Mouse (Mus musculus) natural killer cell, adult 2 months (primary cell): ENCODE results near the gene Gm20388.

Experiments
- DNase-seq, 2 experiments: peaks; one replicate each; pipeline ENCODE4 v3.0.0; 2022; ENCODE audit warnings: low spot score in 2 of 2

Gene Gm20388

DNA sequence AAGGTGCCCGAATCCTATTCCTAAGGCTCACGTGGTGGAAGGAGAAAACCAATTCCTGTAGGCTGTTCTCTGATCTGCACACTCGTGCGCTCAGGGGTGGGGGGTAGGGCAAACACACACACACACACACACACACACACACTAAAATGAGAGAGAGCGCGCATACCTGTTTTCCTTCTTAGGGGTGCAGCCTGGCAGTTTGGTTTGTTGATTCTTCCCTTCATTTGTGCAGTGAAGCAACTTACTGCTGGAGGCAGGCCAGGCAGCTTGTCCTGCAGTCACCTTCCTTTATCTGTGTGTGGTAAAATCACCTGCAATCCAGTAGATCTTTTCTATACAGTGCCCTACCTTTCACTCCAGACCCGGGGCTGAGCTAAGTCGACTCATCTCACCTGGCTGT is 3846.3 kb downstream of the Gm20388 start:
- DNase-seq = no peak

DNA sequence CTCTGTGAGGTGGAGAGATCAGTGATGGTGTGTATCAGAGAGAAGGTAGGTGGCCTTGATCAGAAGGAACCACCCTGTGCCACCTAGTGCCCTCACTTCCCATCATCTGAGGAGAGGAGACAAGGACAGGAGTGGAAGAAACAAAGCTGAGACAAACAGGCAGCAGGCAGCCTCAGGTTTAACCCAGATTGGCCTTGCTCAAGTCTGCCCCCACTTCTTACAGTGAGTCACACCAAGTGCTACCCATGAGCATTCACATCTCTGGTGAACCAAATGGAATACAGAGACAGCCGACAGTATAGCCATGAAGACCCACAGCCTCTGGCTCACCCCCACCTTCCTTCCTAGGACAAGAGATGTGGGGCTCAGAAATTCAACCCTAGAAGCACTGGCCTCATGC is 3848.3 kb downstream of the Gm20388 start:
- DNase-seq = no peak

DNA sequence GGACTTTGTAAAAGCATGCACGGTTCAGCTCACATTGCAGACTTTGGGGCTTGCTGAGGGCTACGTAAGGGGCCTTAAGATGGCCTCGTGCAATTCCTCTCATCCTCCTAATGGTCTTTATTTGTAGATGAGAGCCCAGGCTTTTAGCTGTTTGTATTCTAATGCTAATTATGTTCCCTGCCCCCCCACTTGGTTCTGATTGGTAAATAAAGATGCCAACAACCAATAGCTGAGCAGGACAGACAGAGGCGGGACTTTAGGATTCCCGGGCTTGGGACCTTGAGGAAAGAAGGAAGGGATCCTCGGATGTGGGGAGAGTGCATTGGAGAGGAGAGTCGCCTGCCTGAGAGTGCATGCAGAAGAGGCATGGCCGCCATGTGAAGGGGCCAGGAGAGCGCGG is 3849.3 kb downstream of the Gm20388 start:
- no peak for DNase-seq

DNA sequence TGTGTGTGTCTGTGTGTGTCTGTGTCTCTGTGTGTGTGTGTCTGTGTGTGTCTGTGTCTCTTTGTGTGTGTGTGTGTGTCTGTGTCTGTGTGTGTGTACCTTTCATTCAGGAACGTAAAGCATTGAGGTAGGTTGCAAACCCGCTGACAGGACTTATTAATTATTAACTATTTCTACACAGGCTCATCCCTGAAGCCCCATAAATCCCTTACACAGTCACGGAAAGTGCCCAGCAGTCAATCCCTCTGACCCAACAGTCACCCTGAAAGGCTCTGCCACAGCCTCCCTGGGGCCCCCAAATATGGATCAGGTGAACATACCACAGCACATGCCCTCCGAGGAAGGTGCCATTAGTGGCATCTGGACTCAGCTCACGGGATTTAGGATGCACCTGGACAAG is 3849.9 kb downstream of the Gm20388 start:
- no peak for DNase-seq

DNA sequence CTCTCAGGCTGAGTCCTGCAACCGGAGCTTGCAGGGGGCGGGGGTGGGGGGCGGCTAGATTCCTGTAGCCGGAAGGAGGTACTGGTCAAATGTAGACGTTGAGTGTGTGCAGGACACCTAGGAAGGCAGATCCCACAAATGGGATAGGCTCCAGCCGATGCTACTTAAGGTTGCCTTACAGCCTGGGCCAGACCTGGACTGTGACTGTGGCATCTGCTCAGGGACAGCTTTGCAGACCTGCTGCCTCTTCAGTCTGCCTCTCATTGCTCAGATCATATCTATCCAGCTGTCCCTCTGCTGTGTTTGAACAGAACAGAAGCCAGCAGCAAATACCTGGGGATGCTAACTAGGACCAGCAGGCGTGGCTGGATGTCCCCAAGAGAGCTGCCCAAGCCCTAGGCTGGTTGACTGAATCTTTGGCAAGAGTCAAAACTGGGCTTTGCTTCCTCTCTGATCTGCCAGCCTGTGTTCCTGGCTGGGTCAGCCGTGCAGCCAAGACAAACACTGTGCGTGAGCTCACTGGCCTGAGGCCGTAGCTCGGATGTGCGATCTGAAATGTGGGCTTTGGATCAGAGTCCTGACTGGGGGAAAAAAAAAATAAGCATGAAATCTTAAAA is 3850.7 kb downstream of the Gm20388 start:
- no peak for DNase-seq

DNA sequence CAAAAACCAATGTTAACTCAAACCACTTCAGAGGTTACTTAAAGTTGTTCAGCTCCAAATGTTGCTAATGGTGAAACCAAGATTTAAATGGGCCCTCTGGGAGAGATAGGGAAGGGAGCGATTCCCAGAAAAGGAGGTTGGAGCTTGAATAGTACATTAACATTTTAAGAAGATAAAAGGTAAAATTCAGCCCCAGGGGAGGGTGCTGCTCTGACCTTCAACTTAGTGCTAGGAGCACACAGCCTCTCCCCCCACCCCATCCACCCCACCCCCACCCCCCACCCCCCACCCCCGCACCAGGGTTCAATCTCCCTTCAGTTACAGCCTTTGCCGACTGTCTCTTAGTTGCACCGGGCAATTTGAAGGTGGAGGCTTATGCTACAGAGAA is 3851.2 kb downstream of the Gm20388 start:
- no peak for DNase-seq

DNA sequence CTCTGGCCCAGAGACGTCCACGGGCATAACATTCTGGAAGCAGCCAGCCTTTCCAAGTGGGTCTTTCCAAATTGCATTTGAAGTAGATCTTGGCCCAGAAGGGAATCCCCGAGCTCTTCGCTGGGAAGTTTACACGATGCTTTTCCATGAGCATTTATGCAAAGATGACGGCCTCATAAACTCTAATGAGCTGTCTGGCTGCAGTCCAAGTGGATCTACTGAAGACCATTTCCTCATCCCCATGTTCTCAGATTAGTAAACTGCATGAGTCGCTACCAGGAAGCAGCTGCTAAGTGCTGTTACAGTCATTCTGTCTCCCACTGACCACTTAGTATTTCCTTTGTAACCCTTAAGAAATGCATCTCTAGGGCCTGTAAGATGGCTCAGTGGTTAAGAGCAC is 3852.7 kb downstream of the Gm20388 start:
- DNase-seq = no peak

DNA sequence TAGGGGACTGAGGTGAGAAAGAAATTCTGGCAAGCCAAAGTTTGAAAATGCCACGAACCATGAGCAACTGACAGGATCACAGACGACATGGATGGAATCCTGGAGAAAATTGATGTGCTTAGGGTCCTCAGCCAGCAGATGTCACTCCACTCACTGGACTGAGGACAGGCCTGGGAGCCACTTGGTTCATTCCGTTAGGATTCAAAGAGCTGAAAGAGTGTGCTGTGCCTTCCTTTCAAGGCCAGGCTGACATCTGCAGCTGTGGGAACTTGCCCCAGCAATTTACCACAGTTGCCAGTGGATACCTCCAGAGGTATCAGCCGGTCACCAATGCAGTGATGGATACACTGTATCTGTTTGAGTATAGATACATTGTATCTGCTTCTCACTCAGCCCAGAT is 3854.0 kb downstream of the Gm20388 start:
- DNase-seq = no peak

DNA sequence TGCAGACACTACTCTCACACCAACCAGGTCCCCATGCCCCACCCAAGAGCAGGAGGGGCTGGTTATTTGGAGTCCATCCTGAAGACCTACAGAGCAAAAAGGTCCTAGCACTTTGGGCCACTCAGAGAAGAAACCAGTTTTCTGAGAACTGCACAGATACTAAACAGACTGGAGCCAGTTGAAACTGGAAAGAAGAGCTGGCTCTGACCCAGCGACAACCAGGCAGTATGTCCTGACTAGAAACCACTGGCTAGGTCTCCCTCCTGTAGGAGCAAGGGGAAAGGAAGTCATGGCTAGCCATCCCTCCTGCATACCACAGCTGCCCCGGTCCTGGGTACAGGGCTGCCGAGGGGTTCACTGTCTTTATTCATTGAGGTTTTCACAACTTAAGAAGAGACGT is 3855.9 kb downstream of the Gm20388 start:
- DNase-seq = no peak

DNA sequence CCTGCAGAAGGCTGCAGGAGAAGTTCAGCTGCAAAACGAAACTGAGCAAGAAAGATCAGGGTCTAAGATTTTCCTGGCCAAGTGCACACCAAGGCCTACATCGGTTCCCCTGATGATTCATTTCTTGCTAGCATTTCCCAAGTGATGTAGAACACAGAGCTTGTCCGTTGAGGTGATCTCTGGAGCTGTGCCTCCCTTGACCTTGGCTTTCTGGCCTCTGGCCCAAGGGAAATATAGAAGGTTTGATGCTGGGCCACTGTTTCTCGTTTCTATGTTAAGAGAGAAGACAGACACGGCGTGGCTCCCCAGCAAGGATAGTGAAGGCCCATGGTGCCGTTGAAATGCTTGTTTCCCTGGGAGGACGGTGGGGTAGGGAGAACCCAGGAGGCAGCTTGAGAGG is 3857.2 kb downstream of the Gm20388 start:
- no peak for DNase-seq

DNA sequence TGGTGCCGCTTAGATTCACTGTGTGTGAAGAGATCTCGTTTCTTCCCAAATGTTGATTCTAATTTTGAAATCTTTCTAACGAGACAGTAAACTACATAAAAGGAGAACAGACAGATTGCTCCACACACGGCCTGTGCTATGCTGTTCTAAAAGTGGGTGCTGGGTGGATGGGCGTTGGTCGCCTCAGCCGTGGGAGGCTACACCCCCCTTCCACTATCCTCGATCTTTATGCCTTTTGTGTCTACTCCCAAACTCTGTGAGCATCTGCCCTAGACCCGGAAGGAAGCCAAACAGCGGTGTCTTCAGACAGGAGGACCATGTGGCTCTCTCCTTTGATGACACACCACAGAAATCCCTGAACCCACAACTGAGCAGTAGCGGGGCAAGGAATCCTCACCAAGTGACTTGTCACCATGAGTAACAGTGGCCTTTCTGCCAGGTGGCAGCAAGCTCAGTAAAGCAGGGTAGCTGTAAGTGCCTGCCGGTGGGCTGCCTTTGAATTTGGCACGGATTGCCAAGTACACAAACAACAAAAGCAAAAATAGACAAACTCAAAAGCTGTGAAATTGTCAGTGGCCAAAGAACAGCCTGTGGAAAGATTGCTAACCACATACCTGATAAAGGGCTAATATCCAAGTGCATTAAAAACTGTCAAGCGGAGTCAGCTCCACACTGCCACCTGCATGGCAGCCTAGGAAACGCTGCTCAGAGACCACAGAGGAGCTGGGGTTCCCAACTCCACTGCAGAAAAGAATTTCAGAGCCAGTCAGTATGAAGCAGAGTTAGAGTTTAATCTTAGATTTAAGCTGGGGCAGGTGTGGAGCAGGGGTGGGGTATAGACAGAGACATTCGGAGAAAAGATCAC is 3858.1 kb downstream of the Gm20388 start:
- no peak for DNase-seq

DNA sequence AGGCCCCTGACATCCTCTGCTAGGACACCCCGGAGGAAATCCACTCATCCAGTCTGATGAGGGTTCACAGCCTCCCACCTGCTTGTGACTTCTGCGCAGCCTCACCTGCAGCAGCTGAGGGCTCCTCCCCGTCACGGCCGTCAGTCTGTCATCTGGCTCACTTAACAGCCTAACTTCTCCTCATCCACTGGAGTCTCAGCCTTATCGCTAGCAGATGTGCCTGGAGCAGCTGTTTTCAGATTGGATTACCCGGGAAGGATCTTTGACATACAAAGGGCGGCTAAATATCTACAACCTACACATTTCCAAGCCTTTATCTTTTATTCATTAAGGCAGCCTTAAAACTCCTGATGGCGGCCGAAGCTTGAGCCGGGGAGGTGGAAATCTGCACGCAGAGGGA is 3862.8 kb downstream of the Gm20388 start:
- DNase-seq = no peak

DNA sequence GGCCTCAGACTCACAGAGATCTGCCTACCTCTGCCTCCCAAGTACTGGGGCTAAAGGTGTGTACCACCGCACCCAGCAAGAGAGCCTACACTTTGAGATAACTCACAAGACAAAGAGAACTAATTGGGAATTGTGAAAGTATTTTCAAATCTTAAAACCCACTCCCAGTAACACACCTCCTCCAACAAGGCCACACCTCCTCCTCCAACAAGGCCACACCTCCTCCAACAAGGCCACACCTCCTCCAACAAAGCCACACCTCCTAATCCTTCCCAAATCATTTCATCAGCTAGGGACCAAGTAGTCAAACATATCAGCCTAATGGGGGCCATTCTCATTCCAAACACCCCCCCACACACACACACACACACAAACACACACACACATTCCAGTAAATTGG is 3863.8 kb downstream of the Gm20388 start:
- DNase-seq = no peak

DNA sequence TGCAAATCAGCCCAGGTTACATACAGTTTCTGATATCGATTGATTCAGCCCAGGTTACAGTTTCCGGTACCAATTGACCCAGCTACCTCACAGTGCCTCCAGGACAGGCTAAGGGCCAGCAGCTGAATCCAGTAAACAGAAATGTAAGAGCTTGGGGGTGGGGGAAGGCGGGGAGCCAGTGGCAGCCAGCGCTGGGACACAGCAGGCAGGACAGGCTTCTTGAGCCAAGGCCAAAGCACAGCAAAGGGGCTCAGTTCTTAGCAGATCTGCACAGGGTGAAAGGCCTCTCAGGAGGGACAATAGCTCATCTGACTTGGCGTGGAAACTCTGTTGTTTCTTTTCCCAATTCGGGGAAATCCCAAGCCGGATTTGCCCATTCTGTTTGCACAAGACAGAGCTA is 3866.7 kb downstream of the Gm20388 start:
- no peak for DNase-seq

DNA sequence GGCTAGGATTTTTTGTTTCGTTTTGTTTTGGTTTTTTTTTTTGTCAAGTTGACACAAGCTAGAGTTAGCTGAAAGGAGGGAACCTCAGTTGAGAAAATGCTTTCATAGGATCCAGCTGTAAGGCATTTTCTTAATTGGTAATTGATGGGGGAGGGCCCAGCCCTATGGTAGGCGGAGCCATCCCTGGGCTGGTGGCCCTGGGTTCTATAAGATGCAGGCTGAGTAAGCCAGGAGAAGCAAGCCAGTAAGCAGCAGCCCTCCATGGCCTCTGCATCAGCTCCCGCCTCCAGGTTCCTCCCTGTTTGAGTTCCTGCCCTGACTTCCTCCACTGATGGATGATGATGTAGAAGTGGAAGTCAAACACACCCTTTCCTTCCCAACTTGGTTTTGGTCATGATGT is 3869.8 kb downstream of the Gm20388 start:
- DNase-seq = no peak

DNA sequence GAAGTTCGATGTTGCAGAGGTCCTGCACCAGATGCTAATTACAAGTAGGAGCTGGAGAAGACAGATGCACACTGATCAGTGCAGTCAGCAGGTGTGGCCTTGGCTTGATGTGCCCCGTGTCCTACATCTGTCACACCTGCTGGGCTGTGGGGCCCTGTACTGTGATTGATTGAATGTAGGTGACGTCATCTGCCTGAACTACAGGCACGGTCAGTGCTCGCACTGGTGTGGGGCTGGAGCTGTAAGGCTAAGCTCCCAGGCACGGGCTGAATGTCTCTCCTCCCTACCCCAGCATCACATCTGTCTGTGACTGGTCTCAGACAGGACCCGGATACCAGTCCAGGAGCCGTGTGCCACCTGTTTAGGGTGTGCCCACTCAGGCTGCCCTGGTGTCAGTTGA is 3870.6 kb downstream of the Gm20388 start:
- no peak for DNase-seq

DNA sequence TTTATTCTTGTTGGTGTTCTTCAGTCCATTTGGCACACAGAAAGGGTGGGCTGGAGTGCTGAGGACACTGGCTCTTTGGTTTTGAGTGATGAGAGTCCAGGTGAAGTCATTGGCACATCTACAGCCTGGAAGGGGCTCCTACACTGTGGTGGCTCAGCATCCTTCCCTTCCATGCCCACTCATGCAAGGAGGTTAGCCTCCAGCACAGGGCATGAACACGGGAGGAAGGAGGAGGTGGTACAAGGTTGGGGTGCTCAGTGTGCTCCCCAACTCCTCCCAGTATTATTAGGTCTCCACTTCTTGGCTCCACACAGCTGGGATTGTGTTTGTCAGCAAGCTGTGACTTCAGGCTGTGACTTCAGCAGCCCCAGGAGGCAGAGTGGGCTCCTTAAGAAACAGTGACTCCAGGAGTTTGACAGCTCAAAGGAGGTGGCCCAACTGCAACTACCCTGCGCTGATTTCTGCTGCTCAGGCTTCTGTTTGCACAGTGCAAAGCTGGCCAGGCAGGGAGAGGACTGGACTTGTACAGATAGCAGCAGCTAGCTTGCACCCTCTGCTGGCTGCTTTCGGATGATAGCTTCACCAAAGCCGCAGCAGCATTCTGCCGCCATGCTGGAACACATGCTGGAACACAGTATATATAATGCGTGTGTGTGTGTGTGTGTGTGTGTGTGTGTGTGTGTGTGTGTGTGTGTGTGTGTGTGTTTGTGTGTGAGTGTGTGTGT is 3873.0 kb downstream of the Gm20388 start:
- no peak for DNase-seq

DNA sequence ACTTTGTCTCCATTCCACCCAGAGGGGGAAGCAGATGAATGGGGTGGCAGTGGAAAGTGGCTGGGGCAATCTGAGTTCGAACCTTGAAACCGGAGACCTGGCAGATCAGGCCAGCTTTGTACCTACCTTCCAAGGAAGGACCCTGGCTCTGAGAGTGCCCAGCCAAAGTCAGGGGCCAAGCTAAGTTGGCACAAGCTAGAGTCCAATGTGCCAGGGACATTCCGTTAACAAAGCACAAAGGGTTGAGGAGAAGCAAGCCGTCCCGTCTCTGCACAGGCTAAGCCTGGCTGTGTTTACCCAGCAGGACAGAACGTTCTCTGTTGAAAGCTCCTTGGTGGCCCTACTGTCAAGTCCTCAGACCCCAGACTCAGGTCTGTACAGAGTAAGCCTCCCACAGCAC is 3875.5 kb downstream of the Gm20388 start:
- DNase-seq = no peak

DNA sequence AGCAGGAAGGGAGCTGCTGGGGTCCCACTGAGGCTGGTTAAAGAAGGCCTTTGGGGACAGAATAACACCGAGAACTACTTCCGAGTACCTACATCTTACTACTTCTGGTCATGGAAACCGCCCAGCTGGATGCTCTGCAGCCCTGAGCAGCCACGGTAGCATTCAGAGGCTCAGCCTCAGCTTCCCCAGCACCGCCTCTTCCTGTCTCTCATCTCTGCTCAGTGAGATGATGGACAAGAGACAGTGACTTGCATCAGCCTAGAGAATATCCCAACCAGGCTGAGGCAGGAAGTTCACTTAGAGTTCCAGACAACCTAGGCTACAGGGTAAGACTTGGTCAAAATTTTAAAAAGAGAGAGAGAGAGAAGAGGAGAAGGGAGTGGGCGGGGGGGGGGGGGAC is 3876.0 kb downstream of the Gm20388 start:
- no peak for DNase-seq

DNA sequence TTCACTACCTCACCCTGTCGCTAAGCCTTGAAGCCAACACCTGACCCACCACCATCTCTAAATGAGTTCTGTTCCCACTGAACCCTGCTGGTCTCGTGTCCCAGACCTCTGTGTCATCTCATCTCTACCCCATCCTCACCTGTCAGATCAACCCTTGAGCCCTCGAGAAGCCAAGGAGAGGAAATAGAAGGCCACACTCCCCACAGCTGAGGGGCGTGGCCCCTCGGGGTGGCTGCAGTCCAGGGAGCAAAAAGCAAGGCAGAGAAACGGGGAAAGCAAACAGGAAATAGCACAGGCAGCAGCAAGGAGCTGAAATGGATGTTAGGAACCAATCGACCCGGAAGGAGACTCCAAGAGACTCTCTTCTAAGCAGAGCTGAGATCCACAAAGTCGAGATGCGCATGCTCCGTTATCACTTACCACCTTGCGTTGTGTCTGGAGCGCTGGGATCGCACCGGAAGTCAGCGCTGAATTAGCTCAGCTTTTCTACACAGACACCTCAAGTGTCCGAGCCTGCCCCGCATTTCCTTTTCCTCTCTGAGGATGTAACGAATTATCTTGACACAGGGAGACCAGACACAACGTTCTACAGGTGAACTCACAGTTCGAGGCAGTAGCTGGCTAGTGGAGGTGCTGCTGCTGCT is 3876.7 kb downstream of the Gm20388 start:
- no peak for DNase-seq

DNA sequence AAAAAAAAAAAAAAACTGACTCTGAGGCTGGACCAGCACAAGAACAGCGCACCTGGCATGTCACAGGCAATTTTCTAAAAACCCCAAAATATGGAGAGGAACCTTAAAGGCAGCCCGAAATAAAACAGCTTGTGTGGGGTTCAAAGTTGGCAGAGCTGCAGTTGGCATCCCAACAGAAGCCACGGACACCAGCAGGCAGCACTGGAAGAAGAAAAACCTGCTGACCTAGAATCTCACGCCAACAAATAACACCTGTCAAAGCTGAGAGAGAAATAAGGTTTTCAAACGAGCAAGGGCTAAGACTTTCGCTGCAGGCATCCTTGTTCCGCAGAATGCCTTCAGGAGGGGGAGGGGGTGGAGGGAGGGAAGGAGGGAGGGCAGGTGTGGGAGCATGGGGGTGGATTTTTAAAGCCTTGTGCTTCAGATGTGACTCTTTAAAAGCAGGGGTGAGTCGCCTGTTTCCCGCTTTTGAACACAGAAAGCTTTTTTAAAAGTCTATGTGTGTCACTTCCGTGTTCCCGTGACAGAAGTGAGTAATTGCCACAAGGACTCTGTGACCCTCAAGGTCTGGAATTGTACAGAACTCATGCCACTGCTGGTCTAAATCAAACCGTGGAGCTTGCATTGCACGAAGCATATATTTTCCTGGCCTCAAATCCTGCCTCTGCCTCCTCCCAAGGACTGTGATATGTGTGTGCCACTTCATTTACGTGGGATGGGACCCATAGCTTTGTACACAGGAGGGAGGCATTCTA is 3878.0 kb downstream of the Gm20388 start:
- DNase-seq = no peak

DNA sequence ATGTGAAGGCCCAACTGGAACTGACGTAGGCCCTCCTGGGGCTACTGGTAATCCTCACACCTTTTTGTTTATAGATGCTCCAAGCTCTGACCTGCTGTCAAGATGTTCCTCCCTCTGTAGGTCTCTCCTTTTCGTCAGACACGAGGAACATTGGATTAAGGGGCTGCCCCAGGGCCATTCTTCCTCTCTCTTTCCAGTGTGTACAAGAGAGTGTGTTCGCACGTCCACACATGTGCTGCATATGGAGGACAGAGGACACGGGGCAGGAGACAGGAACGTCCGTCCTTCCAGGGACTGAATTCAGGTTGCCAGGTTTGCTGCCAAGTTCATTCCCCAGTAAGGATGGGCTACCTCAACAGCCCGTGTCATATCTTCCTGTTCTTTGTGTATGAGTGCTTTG is 3878.8 kb downstream of the Gm20388 start:
- DNase-seq = no peak
